Mouse (Mus musculus) kidney, postnatal 36 days (tissue): ENCODE results near the gene Id1.

Experiments used
- DNase-seq, 2 experiments: peaks; one replicate each; pipeline ENCODE4 v3.0.0; 2021 to 2022; ENCODE audit warnings: mixed read lengths in 2 of 2

Gene Id1

GRCm38 (mm10) chr2:152736090-152736601 is at the start of gene Id1:
Gene Id1 (plus strand): TSS chr2:152736251.
- peak; percentile 91 to 96 for DNase-seq

- no peak for DNase-seq
Observed at GRCm38 (mm10) chr2:152686399-152686798, 49.7 kb upstream of the Id1 start.

GRCm38 (mm10) chr2:152686806-152687267 is 49.2 kb upstream of the Id1 start, which contains the start of gene Mcts2:
Gene Mcts2 (plus strand): TSS chr2:152687035.
- peak; percentile 95 to 96 for DNase-seq

GRCm38 (mm10) chr2:152691564-152692217 is 44.4 kb upstream of the Id1 start:
- DNase-seq = peak; percentile 64 to 74

- DNase-seq = peak; percentile 75 to 85
Observed at GRCm38 (mm10) chr2:152693233-152693632, 42.8 kb upstream of the Id1 start.

GRCm38 (mm10) chr2:152693735-152694134 is 42.3 kb upstream of the Id1 start:
- DNase-seq = no peak

GRCm38 (mm10) chr2:152694708-152695107 is 41.3 kb upstream of the Id1 start:
- DNase-seq = peak; percentile 40 to 46

GRCm38 (mm10) chr2:152696016-152696415 is 40.0 kb upstream of the Id1 start:
- no peak for DNase-seq

- peak; percentile 93 to 95 for DNase-seq
Observed at GRCm38 (mm10) chr2:152696476-152697164, 39.4 kb upstream of the Id1 start.

GRCm38 (mm10) chr2:152700138-152700537 is 35.9 kb upstream of the Id1 start:
- DNase-seq = no peak

- DNase-seq = no peak
Observed at GRCm38 (mm10) chr2:152700725-152701124, 35.3 kb upstream of the Id1 start.

- DNase-seq = no peak
Observed at GRCm38 (mm10) chr2:152703596-152704255, 32.3 kb upstream of the Id1 start.

- no peak for DNase-seq
Observed at GRCm38 (mm10) chr2:152704256-152704605, 31.8 kb upstream of the Id1 start.

- no peak for DNase-seq
Observed at GRCm38 (mm10) chr2:152704811-152705370, 31.2 kb upstream of the Id1 start.

GRCm38 (mm10) chr2:152705993-152706571 is 30.0 kb upstream of the Id1 start:
- peak; percentile 79 to 85 for DNase-seq

GRCm38 (mm10) chr2:152707186-152707585 is 28.9 kb upstream of the Id1 start:
- DNase-seq = no peak

- DNase-seq = peak; percentile 97
Observed at GRCm38 (mm10) chr2:152707627-152708026, 28.4 kb upstream of the Id1 start.

- DNase-seq = no peak
Observed at GRCm38 (mm10) chr2:152709066-152709465, 27.0 kb upstream of the Id1 start.

- DNase-seq = no peak
Observed at GRCm38 (mm10) chr2:152716241-152716772, 19.7 kb upstream of the Id1 start.

GRCm38 (mm10) chr2:152717652-152718051 is 18.4 kb upstream of the Id1 start:
- no peak for DNase-seq

- no peak for DNase-seq
Observed at GRCm38 (mm10) chr2:152718076-152718475, 18.0 kb upstream of the Id1 start.

- peak; percentile 64 to 80 for DNase-seq
Observed at GRCm38 (mm10) chr2:152723651-152724331, 12.3 kb upstream of the Id1 start.
